Mouse (Mus musculus): ENCODE results near the gene Akr1c21.
A peak's percentile ranks its signal among the peaks of the same experiment; 100 is the strongest.
"Not testable (repeated sequence)": the region's sequence is repeated elsewhere in the genome, so short reads cannot be mapped to it uniquely, and the experiment has no call there.

The Akr1c21 gene

DNA sequence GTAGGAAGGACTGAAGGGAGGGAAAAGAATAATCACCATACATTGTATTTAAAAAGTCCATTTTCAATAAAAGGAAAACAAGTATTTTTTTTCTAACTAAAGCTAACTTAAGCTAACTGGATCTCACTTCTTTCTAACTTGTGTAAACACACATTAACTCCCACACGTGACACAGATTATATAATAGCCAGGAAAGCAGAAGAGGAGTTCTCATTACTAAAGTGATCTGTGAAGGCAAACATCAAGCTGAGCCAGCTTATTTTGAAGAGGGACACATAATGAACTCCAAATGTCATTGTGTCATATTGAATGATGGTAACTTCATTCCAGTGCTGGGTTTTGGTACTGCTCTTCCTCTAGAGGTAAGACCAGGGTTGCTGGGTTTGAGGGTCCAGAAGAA, at the start of gene Akr1c21:
Gene Akr1c21, plus strand, starts transcription at position 205 of the 400 bp plus-strand sequence.
- no peak for DNase-seq (ENCODE audit: low read depth, low spot score)

DNA sequence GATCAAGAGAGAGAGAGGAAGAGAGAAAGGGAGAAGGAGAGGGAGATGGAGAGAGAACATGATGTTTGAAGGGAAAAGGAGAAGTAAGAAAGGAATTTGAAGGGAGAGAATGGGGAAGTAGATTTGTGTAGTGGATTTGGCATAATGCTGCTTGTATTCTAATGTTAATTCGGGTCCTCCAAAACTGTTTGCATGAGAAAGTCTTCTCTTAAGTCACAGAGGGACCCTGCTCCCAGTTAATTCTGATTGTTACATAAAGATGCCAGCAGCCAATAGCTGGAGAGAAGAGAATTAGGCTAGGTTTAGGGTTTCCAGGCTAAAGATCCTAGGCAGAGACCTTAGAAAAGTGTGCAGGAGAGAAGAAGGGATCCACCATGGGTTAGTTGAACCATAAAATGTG, 14.7 kb upstream of the Akr1c21 start:
- no peak for DNase-seq (ENCODE audit: low read depth, low spot score)

DNA sequence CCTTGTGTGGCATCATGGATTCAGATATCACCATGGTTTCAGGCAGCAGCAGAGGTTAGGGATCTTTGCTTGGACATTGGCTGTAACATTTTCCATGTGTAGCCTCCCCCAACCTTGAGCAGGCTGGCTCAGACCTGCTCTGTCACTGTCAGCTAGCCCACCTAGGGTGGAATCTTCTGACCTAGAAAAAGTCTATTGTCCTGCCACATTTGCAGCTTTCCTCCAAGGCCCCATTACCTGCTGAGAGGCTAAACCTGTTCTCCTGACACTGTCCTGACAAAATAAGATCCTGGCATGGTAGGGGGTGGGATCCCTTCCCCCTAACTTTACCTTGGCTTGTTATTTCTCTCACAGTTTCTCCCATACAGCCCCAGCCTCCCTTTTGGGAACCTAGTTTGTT, 13.4 kb upstream of the Akr1c21 start:
- DNase-seq (ENCODE audit: low read depth, low spot score), result no peak

DNA sequence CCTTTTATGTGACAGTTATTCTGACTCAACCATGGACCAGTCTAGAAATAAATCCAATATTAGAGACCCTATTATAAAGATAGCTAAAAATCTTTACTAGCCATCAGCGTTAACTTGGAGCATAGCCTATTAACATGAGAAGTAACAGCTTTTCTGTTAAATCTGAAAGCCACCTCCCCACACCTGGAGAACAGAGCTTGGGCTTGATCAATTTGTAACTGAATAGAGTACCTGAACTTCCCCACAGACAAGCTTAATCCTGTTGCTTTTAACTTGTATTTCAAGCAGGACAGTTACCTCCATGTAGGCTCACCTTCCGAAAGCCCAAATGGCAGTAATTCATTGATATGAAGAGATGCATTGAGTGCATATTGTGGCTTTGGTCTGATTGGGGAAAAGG, 7.9 kb upstream of the Akr1c21 start:
- DNase-seq (ENCODE audit: low read depth, low spot score), result no peak

DNA sequence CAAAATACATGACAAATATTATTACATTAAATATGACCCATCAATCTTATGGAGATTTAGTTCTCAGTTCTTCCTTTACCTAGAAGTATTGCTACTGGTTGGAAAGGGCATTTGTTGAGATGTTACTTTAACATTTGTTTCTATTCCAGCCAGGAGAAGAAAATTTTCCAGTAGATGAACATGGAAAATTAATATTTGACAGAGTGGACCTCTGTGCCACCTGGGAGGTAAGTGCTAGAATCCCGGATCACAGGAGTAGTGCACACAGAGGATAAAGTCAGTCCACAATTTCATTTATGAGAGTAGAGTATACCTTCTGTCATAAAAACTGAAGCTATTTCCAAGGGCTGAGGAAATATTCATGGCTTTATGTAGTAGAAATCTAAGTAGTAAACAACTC, 3.0 kb downstream of the Akr1c21 start:
- no peak for DNase-seq (ENCODE audit: low read depth, low spot score)

DNA sequence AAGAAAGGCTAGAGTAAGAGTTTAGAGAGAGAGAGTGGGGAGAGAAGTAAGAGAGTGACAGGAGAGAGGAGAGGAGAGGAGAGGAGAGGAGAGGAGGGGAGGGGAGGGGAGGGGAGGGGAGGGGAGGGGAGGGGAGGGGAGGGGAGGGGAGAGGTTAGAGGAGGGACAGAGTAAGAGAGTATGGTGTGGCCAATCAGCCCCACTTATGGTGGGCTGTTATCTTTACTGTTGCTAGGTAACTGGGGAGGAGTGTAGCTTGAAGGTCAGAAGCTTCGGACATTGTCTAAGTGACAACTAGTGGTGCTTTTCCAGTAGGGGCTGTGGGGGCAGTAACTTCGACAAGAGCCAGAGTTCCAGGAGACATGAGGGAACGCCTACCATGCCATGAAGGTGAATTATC, 29.6 kb downstream of the Akr1c21 start:
- not testable (repeated sequence) for DNase-seq (ENCODE audit: low read depth, low spot score)

DNA sequence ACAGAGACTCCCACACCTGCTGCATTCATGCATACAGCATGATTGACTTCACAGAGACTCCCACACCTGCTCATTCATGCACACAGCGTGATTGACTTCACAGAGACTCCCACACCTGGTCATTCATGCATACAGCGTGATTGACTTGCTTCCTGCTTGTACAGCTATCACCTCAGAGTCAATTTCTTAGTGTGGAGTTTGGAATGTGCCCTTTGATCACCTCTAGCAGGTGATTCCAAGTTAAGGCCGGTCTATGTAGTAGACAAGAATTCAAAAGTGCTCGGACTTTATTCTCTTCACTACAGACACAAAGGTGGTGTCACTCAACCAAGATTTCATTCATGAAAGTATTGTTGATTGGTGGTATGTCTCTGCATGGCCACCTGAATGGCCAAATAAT, 32.9 kb downstream of the Akr1c21 start:
- DNase-seq (ENCODE audit: low read depth, low spot score), result no peak

DNA sequence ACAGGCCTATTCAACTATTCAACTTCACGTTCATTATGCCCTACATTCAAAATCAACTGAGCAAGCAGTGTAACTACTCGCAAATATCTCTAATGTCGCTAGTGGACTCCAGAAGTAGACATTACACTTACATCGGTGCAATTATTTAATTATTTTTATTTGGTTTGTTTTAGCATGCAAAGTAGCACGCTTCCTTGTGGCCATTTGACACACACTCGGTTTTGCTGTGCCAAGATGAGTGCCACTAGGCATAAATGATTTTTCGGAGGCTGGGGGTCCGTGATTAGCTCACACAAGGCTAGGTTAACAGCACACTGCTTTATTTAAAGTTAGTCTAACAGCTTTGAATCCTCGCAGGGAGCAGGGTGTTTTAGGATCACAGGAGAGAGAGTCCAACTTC, 34.7 kb downstream of the Akr1c21 start:
- peak; percentile 1 for DNase-seq (ENCODE audit: low read depth, low spot score)

DNA sequence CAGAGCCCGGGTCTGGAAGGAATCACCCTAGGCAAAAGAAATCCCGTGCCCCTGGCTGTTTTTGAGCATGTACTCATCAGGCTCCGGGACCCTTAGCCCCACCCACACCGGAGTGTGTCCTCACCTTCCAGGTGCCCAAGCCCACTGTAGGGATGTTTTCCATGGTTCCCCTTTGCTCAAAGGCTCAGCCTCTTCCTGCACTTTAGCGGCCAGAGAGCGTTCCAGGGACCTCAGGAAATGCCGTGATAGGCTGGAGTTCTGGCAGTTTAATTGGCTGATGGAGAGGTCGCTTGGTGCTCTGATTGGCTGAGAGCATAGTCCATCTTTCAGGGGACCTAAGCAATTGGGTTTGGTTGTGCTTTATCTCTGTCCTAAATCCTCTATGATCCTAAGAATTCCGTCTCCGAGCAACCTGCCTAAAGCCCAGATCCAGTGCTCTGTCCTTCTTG, 35.1 kb downstream of the Akr1c21 start, which contains the start of gene Akr1e1:
Gene Akr1e1, minus strand, starts transcription at position 214 of the 449 bp plus-strand sequence.
- peak; percentile 52 for DNase-seq (ENCODE audit: low read depth, low spot score)

DNA sequence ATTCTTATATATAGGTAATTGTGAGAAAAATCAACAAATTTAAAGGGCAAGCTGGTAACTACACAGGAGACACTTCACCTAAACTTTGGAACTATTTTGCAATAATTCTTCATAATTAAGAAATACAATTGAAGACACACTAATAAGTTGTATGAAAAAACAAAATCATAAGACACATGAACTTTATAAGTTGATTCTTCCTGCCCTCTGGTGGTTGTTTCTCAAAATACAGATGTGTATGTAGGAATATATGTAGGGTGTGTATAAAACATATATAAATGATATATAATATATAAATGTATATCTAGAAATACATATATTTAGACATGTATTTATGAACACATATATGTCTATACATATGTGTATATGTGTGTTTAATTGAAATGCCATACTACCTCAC, 37.0 kb downstream of the Akr1c21 start:
- DNase-seq (ENCODE audit: low read depth, low spot score), result no peak

Data from c-Kit-negative CD71-positive TER-119-positive erythroid progenitor cells, embryonic 14.5 days (primary cell).